ENCODE assay signal across 30 mouse cellular contexts in the genomic region with DNA sequence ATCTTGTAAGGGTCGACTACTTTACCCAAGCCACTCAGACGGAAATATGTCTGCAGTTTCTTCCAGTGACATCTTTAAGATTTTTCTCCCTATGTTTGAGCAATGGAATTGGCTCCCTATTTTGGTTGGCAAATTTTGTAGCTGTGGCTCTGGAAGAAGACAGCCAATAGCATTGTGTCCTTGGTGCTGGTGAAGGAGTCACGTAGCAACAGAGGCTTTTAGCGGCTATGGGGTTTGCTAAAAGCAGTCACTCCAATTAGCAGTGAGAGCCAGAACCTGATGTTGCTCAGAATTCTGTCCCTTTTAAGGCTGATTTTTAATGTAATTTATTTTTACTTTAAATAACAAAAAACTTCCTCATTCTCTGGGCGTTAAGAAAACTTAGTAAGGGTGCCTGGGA.
"Had no signal": no experiment of that assay in that cellular context is flagged by ENCODE, and none has a peak within 500 bp of the region (broad histone marks: within the 10 kb centered on the region; RNA-seq: fewer than 3 reads in every experiment).

No protein-coding gene starts in this region.

- H3K36me3 ChIP-seq: limb, embryonic 10.5 days; limb, embryonic 12.5 days; limb, embryonic 13.5 days; limb, embryonic 15.5 days; liver, embryonic 12.5 days; liver, embryonic 13.5 days; liver, embryonic 15.5 days; lung, embryonic 15.5 days; midbrain, embryonic 12.5 days; midbrain, embryonic 13.5 days; midbrain, embryonic 15.5 days had no signal

- DNase-seq: left cerebral cortex, postnatal 4 days; liver; liver, embryonic 13.5 days; liver, postnatal 0 days; lung, adult 18-20 months; lung, adult 2 months; lung, embryonic 14.5 days; lung, postnatal 10 days; lung, postnatal 14 days; lung, postnatal 36 days; lung, postnatal 4 days; midbrain, embryonic 14.5 days had no signal

- H3K4me1 ChIP-seq: limb, embryonic 10.5 days; limb, embryonic 12.5 days; limb, embryonic 13.5 days; limb, embryonic 15.5 days; liver, embryonic 12.5 days; liver, embryonic 13.5 days; liver, embryonic 15.5 days; lung, embryonic 15.5 days; megakaryocyte, embryonic 14.5 days; midbrain, embryonic 12.5 days; midbrain, embryonic 13.5 days; midbrain, embryonic 15.5 days had no signal

- H3K27me3 ChIP-seq: limb, embryonic 12.5 days; limb, embryonic 13.5 days; limb, embryonic 15.5 days; liver, embryonic 12.5 days; liver, embryonic 13.5 days; liver, embryonic 15.5 days; lung, embryonic 15.5 days; midbrain, embryonic 12.5 days; midbrain, embryonic 13.5 days; midbrain, embryonic 15.5 days had no signal

- H3K27ac ChIP-seq: left cerebral cortex, adult 2 months; limb, embryonic 10.5 days; limb, embryonic 12.5 days; limb, embryonic 13.5 days; limb, embryonic 15.5 days; liver, embryonic 12.5 days; liver, embryonic 13.5 days; liver, embryonic 14.5 days; liver, embryonic 15.5 days; lung, embryonic 15.5 days; macrophage; midbrain, embryonic 12.5 days; midbrain, embryonic 13.5 days; midbrain, embryonic 15.5 days had no signal

- H3K4me3 ChIP-seq: left cerebral cortex, adult 2 months; limb, embryonic 10.5 days; limb, embryonic 12.5 days; limb, embryonic 13.5 days; limb, embryonic 15.5 days; liver, embryonic 12.5 days; liver, embryonic 13.5 days; liver, embryonic 15.5 days; lung, embryonic 15.5 days; megakaryocyte, embryonic 14.5 days; midbrain, embryonic 12.5 days; midbrain, embryonic 13.5 days; midbrain, embryonic 15.5 days; myocyte had no signal

- H3K4me2 ChIP-seq: limb, embryonic 12.5 days; limb, embryonic 13.5 days; limb, embryonic 15.5 days; liver, embryonic 11.5 days; liver, embryonic 12.5 days; liver, embryonic 13.5 days; liver, embryonic 15.5 days; lung, embryonic 14.5 days; lung, embryonic 15.5 days; midbrain, embryonic 11.5 days; midbrain, embryonic 12.5 days; midbrain, embryonic 13.5 days; midbrain, embryonic 15.5 days had no signal

- H3K9ac ChIP-seq: limb, embryonic 12.5 days; limb, embryonic 13.5 days; limb, embryonic 15.5 days; liver, embryonic 12.5 days; liver, embryonic 13.5 days; liver, embryonic 14.5 days; liver, embryonic 15.5 days; liver, postnatal 0 days; lung, embryonic 14.5 days; lung, embryonic 15.5 days; midbrain, embryonic 12.5 days; midbrain, embryonic 13.5 days; midbrain, embryonic 15.5 days had no signal

- H3K9me3 ChIP-seq: limb, embryonic 10.5 days; limb, embryonic 12.5 days; limb, embryonic 13.5 days; limb, embryonic 15.5 days; liver, embryonic 12.5 days; liver, embryonic 13.5 days; liver, embryonic 15.5 days; lung, embryonic 15.5 days; megakaryocyte, embryonic 14.5 days; midbrain, embryonic 12.5 days; midbrain, embryonic 13.5 days; midbrain, embryonic 15.5 days had no signal

- ATAC-seq: liver, embryonic 12.5 days; liver, postnatal 0 days; lung, postnatal 0 days; midbrain, embryonic 13.5 days; midbrain, embryonic 15.5 days had no signal
